Mouse (Mus musculus) liver, postnatal 0 days (tissue): ENCODE measurements around the gene Grik4.

Experiments used
- CTCF ChIP-seq: sonication (generic); IDR thresholded peaks from 2 replicates; pipeline ENCODE4 v1.5.1; 2016; ENCODE audit warnings: antibody characterized with exemption, low read depth
- EP300 ChIP-seq: IDR thresholded peaks from 2 replicates; pipeline ENCODE4 v1.6.1; 2016; ENCODE audit warnings: antibody characterized with exemption, low read depth, mild to moderate bottlenecking

- no peak for TF ChIP-seq EP300
- no peak for TF ChIP-seq CTCF
These were observed 431.1 kb downstream of the Grik4 start for GRCm38 (mm10) chr9:42513159-42513558.
